Mouse (Mus musculus) adrenal gland, postnatal 14 days (tissue): ENCODE measurements around the gene Cstad. TPM values are rescaled to one million over a fixed set of nuclear protein-coding genes. Genes with fewer than 3 reads are reported as not detected.

Experiments
- DNase-seq: peaks from one replicate; pipeline ENCODE4 v3.0.0; 2021; ENCODE audit warnings: mixed read lengths
- total RNA-seq: library from RNA; stranded (reverse); gene quantifications from 2 replicates; pipeline ENCODE4 v1.2.3, GENCODE M21; 2021

Gene Cstad
- total RNA-seq, 1 experiment from 2014 or later: 1.6 TPM

GRCm38 (mm10) chr2:30629038-30629761, 34.4 kb downstream of the Cstad start:
- peak; percentile 43 for DNase-seq

- DNase-seq: no peak
These were observed 35.0 kb downstream of the Cstad start for GRCm38 (mm10) chr2:30629860-30630259.

- DNase-seq: peak; percentile 61
These were observed 41.4 kb downstream of the Cstad start for GRCm38 (mm10) chr2:30636266-30636671.

GRCm38 (mm10) chr2:30637991-30638390, 43.2 kb downstream of the Cstad start:
- DNase-seq: no peak

GRCm38 (mm10) chr2:30640021-30640481, 45.2 kb downstream of the Cstad start:
- peak; percentile 61 for DNase-seq

- DNase-seq: no peak
These were observed 48.0 kb downstream of the Cstad start for GRCm38 (mm10) chr2:30642810-30643209.

- peak; percentile 14 for DNase-seq
These were observed 48.6 kb downstream of the Cstad start for GRCm38 (mm10) chr2:30643422-30643821.

- DNase-seq: peak; percentile 88
These were observed 52.0 kb downstream of the Cstad start for GRCm38 (mm10) chr2:30646833-30647232.

GRCm38 (mm10) chr2:30647303-30647881, 52.6 kb downstream of the Cstad start:
- peak; percentile 76 for DNase-seq

GRCm38 (mm10) chr2:30647882-30648494, 53.1 kb downstream of the Cstad start:
- DNase-seq: no peak

- no peak for DNase-seq
These were observed 55.4 kb downstream of the Cstad start for GRCm38 (mm10) chr2:30650249-30650648.

- no peak for DNase-seq
These were observed 57.0 kb downstream of the Cstad start for GRCm38 (mm10) chr2:30651831-30652230.

- peak; percentile 56 for DNase-seq
These were observed 57.8 kb downstream of the Cstad start for GRCm38 (mm10) chr2:30652581-30653037.

GRCm38 (mm10) chr2:30653046-30653445, 58.2 kb downstream of the Cstad start:
- DNase-seq: no peak

- DNase-seq: no peak
These were observed 59.3 kb downstream of the Cstad start for GRCm38 (mm10) chr2:30654158-30654557.

- no peak for DNase-seq
These were observed 59.7 kb downstream of the Cstad start for GRCm38 (mm10) chr2:30654582-30654981.

GRCm38 (mm10) chr2:30655746-30656145, 60.9 kb downstream of the Cstad start:
- no peak for DNase-seq

GRCm38 (mm10) chr2:30656711-30657555, 62.1 kb downstream of the Cstad start:
- DNase-seq: no peak

- peak; percentile 88 for DNase-seq
These were observed 63.0 kb downstream of the Cstad start for GRCm38 (mm10) chr2:30657674-30658479.

- peak; percentile 99 for DNase-seq
These were observed 63.6 kb downstream of the Cstad start for GRCm38 (mm10) chr2:30658480-30658843.
